Mouse (Mus musculus) lung, postnatal 4 days (tissue): ENCODE data around the gene Cpt1c.

Experiments
- DNase-seq, 2 experiments: peaks; one replicate each; pipeline ENCODE4 v3.0.0; 2021

Gene Cpt1c

GRCm38 (mm10) chr7:44915314-44915713, 59.3 kb downstream of the Cpt1c start:
- no peak for DNase-seq

- no peak for DNase-seq
These were observed 60.3 kb downstream of the Cpt1c start for GRCm38 (mm10) chr7:44914396-44914795.
